Mouse (Mus musculus) hindbrain, embryonic 13.5 days (tissue): ENCODE data around the gene Braf. TPM values are rescaled to one million over a fixed set of nuclear protein-coding genes. Genes with fewer than 3 reads are reported as not detected.

Experiments
- ATAC-seq: fragments of 200-750 bp; cut with Nextera tagmentation; 2 replicates; pipeline ENCODE4 v1.8.0; 2017; ENCODE audit warnings: moderate TSS enrichment; ENCODE audit not compliant: low FRiP score
- H3K27ac ChIP-seq: fragments of 300-500 bp; sonication (generic); 2 replicates; pipeline ENCODE4 v1.5.1; 2015; ENCODE audit warnings: inconsistent platforms, mild to moderate bottlenecking, moderate library complexity
- H3K27me3 ChIP-seq: fragments of 300-500 bp; sonication (generic); 2 replicates; pipeline ENCODE4 v1.6.1; 2015; ENCODE audit warnings: mild to moderate bottlenecking, inconsistent platforms
- H3K36me3 ChIP-seq: fragments of 300-500 bp; sonication (generic); 2 replicates; pipeline ENCODE4 v1.6.1; 2015; ENCODE audit warnings: mild to moderate bottlenecking, inconsistent platforms
- H3K4me1 ChIP-seq: fragments of 300-500 bp; sonication (generic); replicated peaks from 2 replicates; pipeline ENCODE4 v1.6.1; 2015; ENCODE audit warnings: inconsistent platforms
- H3K4me2 ChIP-seq: fragments of 300-500 bp; sonication (generic); 2 replicates; pipeline ENCODE4 v1.6.1; 2015; ENCODE audit warnings: inconsistent platforms, mild to moderate bottlenecking, moderate library complexity
- H3K4me3 ChIP-seq: fragments of 300-500 bp; sonication (generic); 2 replicates; pipeline ENCODE4 v1.5.1; 2015; ENCODE audit warnings: mild to moderate bottlenecking, inconsistent platforms
- H3K9ac ChIP-seq: fragments of 300-500 bp; sonication (generic); 2 replicates; pipeline ENCODE4 v1.6.1; 2015; ENCODE audit warnings: mild to moderate bottlenecking, inconsistent platforms
- H3K9me3 ChIP-seq: fragments of 300-500 bp; sonication (generic); 2 replicates; pipeline ENCODE4 v1.6.1; 2016; ENCODE audit warnings: inconsistent platforms
- WGBS: fragments of 180-500 bp; shearing (Covaris S2); methylation state at CpG from one replicate; pipeline ENCODE4 v1.1.7; 2015; 5-methylcytosine and 5-hydroxymethylcytosine counted together
- polyA plus RNA-seq: library from polyadenylated mRNA; unstranded; fragments of >200 nt; fragmentation: Nextera tagmentation; extraction: Ambion mirVana; gene quantifications from 2 replicates; pipeline ENCODE4 v1.2.1, GENCODE M21; 2015

Braf gene
- polyA plus RNA-seq, 1 experiment from 2014 or later: 24.0 TPM

- Histone ChIP-seq H3K9me3 (no peaks in the 10 kb centered on the region), H3K27ac (no peak overlapping the region), H3K4me1 (peaks cover 15% of the 10 kb centered on the region), H3K36me3 (no peaks in the 10 kb centered on the region), H3K4me2 (no peak overlapping the region), H3K27me3 (0 out of 2 replicates have a peak, but pooled peaks cover 2% of the 10 kb centered on the region), H3K4me3 (no peak overlapping the region), H3K9ac (no peak overlapping the region)
- ATAC-seq: no peak
- 86% methylated on average over 3 of the region's 3 CpGs for WGBS
These were observed 154.8 kb downstream of the Braf start for GRCm38 (mm10) chr6:39570426-39570825.

GRCm38 (mm10) chr6:39567528-39567927 is 157.7 kb downstream of the Braf start:
- no peaks in the 10 kb centered on the region; the same call in 1 of the 2 replicates for H3K4me1 ChIP-seq
- no peak overlapping the region for H3K4me3 ChIP-seq
- H3K27ac ChIP-seq: no peak overlapping the region
- H3K36me3 ChIP-seq: no peaks in the 10 kb centered on the region
- no peaks in the 10 kb centered on the region for H3K9me3 ChIP-seq
- no peak overlapping the region for H3K4me2 ChIP-seq
- ATAC-seq: no peak
- 0 out of 2 replicates have a peak, but pooled peaks cover 2% of the 10 kb centered on the region for H3K27me3 ChIP-seq
- H3K9ac ChIP-seq: no peak overlapping the region
- 18% methylated on average over 5 of the region's 5 CpGs for WGBS

GRCm38 (mm10) chr6:39562166-39563015 is 162.9 kb downstream of the Braf start:
- peak overlapping the region; percentile 37 for H3K4me2 ChIP-seq
- 19% methylated on average over 23 of the region's 23 CpGs for WGBS
- no peaks in the 10 kb centered on the region for H3K36me3 ChIP-seq
- ATAC-seq: peak; percentile 30; the same call in 1 of the 2 replicates
- no peak overlapping the region for H3K4me3 ChIP-seq
- no peak overlapping the region for H3K9ac ChIP-seq
- no peak overlapping the region for H3K27ac ChIP-seq
- no peaks in the 10 kb centered on the region for H3K27me3 ChIP-seq
- no peaks in the 10 kb centered on the region for H3K9me3 ChIP-seq
- H3K4me1 ChIP-seq: peaks cover 19% of the 10 kb centered on the region

- peaks cover 44% of the 10 kb centered on the region for H3K4me1 ChIP-seq
- no peak overlapping the region for H3K4me3 ChIP-seq
- H3K36me3 ChIP-seq: no peaks in the 10 kb centered on the region
- ATAC-seq: no peak
- H3K9me3 ChIP-seq: no peaks in the 10 kb centered on the region
- H3K27me3 ChIP-seq: no peaks in the 10 kb centered on the region
- no peak overlapping the region for H3K4me2 ChIP-seq
- H3K9ac ChIP-seq: no peak overlapping the region; the same call in 1 of the 2 replicates
- peak overlapping the region; percentile 63 for H3K27ac ChIP-seq
- 46% methylated on average over 6 of the region's 6 CpGs for WGBS
These were observed 165.9 kb downstream of the Braf start for GRCm38 (mm10) chr6:39559276-39559939.

- H3K4me1 ChIP-seq: peaks cover 50% of the 10 kb centered on the region
- H3K4me2 ChIP-seq: peak within 1 kb of the TSS; percentile 74
- ATAC-seq: peak; percentile 95
- H3K27ac ChIP-seq: peak within 1 kb of the TSS; percentile 95
- WGBS: under 1% methylated on average over 23 of the region's 50 CpGs
- peak within 1 kb of the TSS; percentile 88 for H3K4me3 ChIP-seq
- no peaks in the 10 kb centered on the region for H3K27me3 ChIP-seq
- no peaks in the 10 kb centered on the region for H3K9me3 ChIP-seq
- peak within 1 kb of the TSS; percentile 93 for H3K9ac ChIP-seq
- H3K36me3 ChIP-seq: 0 out of 2 replicates have a peak, but pooled peaks cover 4% of the 10 kb centered on the region
These were observed 167.5 kb downstream of the Braf start, which contains the start of gene Dennd2a for GRCm38 (mm10) chr6:39557723-39558261. TSS of gene Dennd2a (minus strand) at chr6:39557867.

- peak overlapping the region; percentile 74 for H3K4me2 ChIP-seq
- H3K4me1 ChIP-seq: peaks cover 55% of the 10 kb centered on the region
- H3K9ac ChIP-seq: peak overlapping the region; percentile 93
- H3K36me3 ChIP-seq: 0 out of 2 replicates have a peak, but pooled peaks cover 4% of the 10 kb centered on the region
- under 1% methylated on average over 51 of the region's 54 CpGs for WGBS
- no peaks in the 10 kb centered on the region for H3K9me3 ChIP-seq
- peak; percentile 72 for ATAC-seq
- peak overlapping the region; percentile 88 for H3K4me3 ChIP-seq
- H3K27ac ChIP-seq: peak overlapping the region; percentile 95
- no peaks in the 10 kb centered on the region for H3K27me3 ChIP-seq
These were observed 168.2 kb downstream of the Braf start for GRCm38 (mm10) chr6:39556900-39557659.

- Histone ChIP-seq H3K27ac (peak overlapping the region; percentile 46; the same call in 1 of the 2 replicates), H3K9me3 (no peaks in the 10 kb centered on the region), H3K36me3 (peaks cover 8% of the 10 kb centered on the region; the same call in 1 of the 2 replicates), H3K27me3 (no peaks in the 10 kb centered on the region), H3K4me3 (peak overlapping the region; percentile 88), H3K9ac (peak overlapping the region; percentile 66), H3K4me1 (peaks cover 56% of the 10 kb centered on the region), H3K4me2 (peak overlapping the region; percentile 74)
- WGBS: 68% methylated on average over 2 of the region's 2 CpGs
- ATAC-seq: no peak
These were observed 169.7 kb downstream of the Braf start for GRCm38 (mm10) chr6:39555648-39555945.

- H3K4me3 ChIP-seq: peak overlapping the region; percentile 88
- H3K4me1 ChIP-seq: peaks cover 55% of the 10 kb centered on the region
- H3K9me3 ChIP-seq: no peaks in the 10 kb centered on the region
- H3K9ac ChIP-seq: peak overlapping the region; percentile 66
- 62% methylated on average over 12 of the region's 12 CpGs for WGBS
- H3K36me3 ChIP-seq: peaks cover 8% of the 10 kb centered on the region; the same call in 1 of the 2 replicates
- no peaks in the 10 kb centered on the region for H3K27me3 ChIP-seq
- H3K4me2 ChIP-seq: peak overlapping the region; percentile 74
- no peak for ATAC-seq
- H3K27ac ChIP-seq: peak overlapping the region; percentile 46
These were observed 170.2 kb downstream of the Braf start for GRCm38 (mm10) chr6:39554888-39555647.

Other genes with a start within 250 kb of the Braf start
- gene Dennd2a, start 167.6 kb downstream of the Braf start, polyA plus RNA-seq: 25.4 and 27.5 TPM in 2 replicates
- gene Adck2, start 151.6 kb downstream of the Braf start, polyA plus RNA-seq: 41.4 and 46.9 TPM in 2 replicates
- gene Gm42420, start 139.7 kb downstream of the Braf start, polyA plus RNA-seq: 2.1 TPM in 1 of 2 replicates, not detected in the other
- gene Ndufb2, start 132.9 kb downstream of the Braf start, polyA plus RNA-seq: 410 and 414 TPM in 2 replicates
- gene Mrps33, start 85.5 kb upstream of the Braf start, polyA plus RNA-seq: 199 and 222 TPM in 2 replicates
- 29.8 and 31.9 TPM in 2 replicates for gene Tmem178b, start 147.8 kb upstream of the Braf start, polyA plus RNA-seq